Mouse (Mus musculus): ENCODE measurements around the gene 3100002H09Rik.

GRCm38 (mm10) chr4:124643859-124644258, 33.3 kb upstream of the 3100002H09Rik start:
- TF ChIP-seq CTCF (IDR thresholded peaks at IDR 0.05; ENCODE audit: insufficient read depth, low read length) (no peak), POLR2A (IDR thresholded peaks at IDR 0.05; ENCODE audit: borderline replicate concordance, extremely low read depth, low read depth, low read length) (no peak)

Data from lung, adult 2 months (tissue).